Mouse (Mus musculus) telencephalon, adult 2 months (tissue): Measurements from ENCODE around the gene Med27.

Experiments
- DNase-seq: peaks from one replicate; pipeline ENCODE4 v3.0.0-alpha.2; 2011; ENCODE audit warnings: low read depth, low spot score

Med27 gene

GRCm38 (mm10) chr2:29346629-29347271 is at the start of gene Med27:
Med27 (plus strand) TSS chr2:29346819.
- peak; percentile 96 for DNase-seq

DNA sequence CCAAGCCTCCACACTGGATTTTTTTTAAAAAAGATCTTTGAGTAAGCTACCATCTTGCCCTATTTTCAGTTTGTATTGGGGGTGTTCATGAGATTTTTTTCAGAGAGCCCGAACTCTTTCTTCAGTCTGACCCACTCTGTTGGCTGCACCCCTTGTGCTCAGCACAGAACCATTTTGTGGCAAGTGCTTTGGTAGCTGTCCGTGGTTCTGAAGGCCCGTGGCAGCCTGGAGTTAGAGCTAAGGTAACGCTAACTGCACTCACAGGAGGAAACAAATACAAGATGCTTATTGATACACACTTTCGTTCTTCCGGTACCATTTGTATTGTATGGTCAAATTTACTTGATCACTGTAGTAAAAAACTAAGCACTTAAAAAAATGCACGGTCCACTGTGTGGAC is 36.7 kb upstream of the Med27 start:
- no peak for DNase-seq

GRCm38 (mm10) chr2:29312058-29312457 is 34.6 kb upstream of the Med27 start:
- peak; percentile 47 for DNase-seq

DNA sequence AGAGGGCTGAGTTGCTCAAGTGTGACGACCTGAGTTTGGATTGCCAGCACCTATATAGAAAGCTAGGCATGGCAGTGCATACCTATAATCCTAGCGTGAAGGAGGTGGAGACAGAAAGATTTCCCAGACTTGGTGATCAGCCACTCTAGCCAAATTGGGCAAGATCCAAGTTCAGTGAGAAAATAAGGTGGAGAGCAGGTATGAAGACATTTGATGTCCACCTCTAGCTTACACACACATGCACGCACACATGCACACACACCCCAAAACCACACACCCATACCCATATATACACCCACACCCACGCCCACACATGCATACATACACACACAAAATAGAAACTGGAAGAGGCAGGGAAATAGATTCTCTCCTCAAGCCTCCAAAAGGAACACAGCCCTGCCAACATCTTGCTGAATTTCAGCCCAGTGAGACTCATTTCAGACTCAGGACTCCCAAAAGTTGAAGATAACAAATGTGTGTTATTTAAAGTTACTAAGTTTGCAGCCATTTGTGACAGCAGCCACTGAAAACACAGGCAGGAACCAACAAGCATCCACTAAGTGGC is 28.6 kb upstream of the Med27 start:
- peak; percentile 79 for DNase-seq

DNA sequence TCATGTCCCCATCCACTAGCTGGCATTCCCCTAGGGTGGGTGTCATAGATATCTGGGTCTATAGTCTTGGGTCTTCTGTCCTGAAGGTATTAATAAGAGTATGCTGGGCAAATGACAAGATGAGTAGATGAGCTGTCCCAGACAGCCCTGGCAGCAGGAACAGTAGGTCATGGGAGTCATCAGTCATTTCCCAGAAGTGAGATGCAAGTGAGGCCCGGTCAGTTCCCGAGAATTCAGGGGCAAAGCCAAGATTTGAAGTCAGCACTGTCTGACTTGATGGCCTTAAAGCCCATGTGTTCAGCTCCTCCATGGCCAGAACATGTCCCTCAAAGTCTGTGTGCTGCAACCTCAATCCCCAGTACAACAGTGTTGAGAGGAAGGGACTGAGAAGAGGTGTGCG is 28.0 kb upstream of the Med27 start:
- DNase-seq, result no peak

GRCm38 (mm10) chr2:29320229-29320751 is 26.3 kb upstream of the Med27 start:
- peak; percentile 92 for DNase-seq

DNA sequence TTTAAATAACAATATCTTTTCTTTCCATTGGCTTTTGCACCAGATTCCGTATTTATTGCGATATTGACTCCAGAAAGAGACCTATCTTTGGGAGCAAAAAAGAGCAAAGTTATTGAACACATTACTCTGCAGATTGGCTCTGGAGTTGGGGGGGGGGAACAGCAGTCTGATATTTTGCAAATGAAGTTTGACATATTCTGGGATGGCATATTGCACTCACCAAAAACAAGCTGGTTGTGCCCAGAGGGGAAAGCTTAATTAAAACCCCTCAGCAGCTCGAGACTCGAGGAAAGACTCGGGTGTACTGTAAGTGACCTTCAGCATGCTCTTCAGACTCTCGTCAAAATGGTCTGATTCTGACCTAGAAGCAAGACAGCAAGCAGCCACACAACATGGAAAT is 25.8 kb upstream of the Med27 start:
- DNase-seq, result no peak

- DNase-seq, result peak; percentile 29
Measured at GRCm38 (mm10) chr2:29324456-29324855, 22.2 kb upstream of the Med27 start.

DNA sequence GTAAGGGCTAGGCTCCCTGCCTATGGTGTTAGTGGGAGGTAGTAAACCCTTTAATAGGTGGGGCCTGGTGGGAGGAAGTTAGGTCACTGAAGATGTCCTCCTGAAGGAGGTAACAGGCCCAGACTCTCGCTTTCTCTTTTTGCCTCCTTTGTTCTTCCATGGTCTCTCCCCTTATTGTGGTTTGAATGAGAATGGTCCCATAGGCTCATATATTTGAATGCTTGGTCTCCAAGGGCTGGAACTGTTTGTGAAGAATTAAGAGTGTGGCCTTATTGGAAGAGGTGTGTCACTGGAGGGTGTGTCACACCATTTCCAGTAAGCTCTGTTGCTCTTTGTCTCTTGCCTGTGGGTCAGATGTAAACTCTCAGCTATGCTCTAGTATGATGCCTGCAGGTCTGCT is 16.1 kb upstream of the Med27 start:
- DNase-seq, result no peak

GRCm38 (mm10) chr2:29338396-29338795 is 8.2 kb upstream of the Med27 start:
- DNase-seq, result no peak

GRCm38 (mm10) chr2:29358696-29359375 is 12.2 kb downstream of the Med27 start:
- DNase-seq, result no peak

GRCm38 (mm10) chr2:29360956-29361355 is 14.3 kb downstream of the Med27 start:
- DNase-seq, result no peak

DNA sequence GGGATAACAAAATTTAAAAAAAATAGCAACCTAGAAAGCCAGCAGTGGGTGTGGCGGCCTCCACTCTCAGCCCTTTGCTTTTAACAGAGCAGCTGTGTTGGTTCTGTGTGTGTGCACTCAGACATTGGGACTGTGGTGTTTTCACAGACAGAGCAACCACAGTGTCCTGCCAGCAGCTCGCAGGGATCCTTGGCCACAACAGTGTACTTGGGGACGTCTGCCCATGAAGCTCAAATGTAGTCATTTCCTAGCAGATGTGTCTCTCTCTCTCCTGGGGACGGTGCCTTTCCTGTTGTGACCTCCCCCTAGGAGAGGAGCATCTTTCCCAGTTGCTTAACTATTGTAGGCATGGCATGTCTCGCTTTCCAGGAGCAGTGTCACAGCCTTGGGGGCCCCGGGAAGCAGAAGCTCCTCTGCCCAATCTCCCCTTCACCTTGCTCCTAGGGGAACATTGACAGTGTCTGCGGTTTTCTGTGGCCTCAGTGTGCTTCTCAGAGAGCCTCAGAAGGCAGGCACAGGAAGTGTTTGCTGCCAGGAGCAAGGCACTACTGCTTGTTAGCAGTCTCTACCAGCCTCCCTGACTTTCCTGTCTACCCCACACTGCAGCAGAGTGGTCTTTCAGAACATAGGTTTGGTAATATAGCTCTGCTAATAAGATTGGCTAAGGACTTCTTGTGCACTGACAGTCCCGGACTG is 18.5 kb downstream of the Med27 start:
- no peak for DNase-seq

- DNase-seq, result no peak
Measured at GRCm38 (mm10) chr2:29368730-29369129, 22.1 kb downstream of the Med27 start.

DNA sequence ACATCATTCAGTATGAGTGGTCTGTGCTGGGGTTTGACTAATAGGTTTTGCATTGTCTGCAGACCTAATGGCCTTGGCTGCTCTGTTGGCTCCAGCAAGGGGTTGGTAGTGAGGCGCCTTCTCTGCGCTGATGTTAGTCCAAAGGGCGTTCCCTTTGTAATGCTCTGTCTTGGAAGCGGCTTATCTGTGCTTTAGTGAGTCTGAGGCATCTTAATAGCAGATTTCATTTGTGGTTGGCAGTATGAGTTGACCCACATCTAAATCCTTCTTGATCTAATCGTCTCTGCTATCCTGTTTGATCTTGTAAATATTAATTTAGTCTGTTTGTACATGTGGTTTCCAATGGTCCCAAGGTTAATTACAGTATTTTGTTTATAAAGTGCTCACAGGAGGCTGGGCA is 25.6 kb downstream of the Med27 start:
- no peak for DNase-seq

- DNase-seq, result no peak
Measured at GRCm38 (mm10) chr2:29381683-29382082, 35.1 kb downstream of the Med27 start.

DNA sequence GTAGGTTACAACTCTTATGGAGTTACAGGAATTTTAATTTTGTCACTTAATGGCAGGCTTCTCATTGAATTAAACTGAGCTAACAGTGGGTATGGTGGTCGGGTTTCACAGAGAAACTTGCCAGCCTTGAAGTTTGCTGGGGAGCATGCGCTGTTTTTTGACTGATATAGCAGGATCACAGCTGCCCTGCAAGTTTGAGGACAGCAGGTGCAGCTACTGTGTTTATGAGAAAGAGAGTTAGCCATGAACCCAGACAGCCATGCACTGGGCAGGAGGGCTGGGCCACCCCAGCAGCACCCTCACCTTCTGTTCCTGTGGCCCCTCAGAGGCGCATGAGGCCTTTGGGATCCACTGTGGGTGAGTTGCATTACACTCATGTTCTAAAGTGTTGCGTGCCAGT is 36.0 kb downstream of the Med27 start:
- no peak for DNase-seq

GRCm38 (mm10) chr2:29383133-29383532 is 36.5 kb downstream of the Med27 start:
- no peak for DNase-seq

DNA sequence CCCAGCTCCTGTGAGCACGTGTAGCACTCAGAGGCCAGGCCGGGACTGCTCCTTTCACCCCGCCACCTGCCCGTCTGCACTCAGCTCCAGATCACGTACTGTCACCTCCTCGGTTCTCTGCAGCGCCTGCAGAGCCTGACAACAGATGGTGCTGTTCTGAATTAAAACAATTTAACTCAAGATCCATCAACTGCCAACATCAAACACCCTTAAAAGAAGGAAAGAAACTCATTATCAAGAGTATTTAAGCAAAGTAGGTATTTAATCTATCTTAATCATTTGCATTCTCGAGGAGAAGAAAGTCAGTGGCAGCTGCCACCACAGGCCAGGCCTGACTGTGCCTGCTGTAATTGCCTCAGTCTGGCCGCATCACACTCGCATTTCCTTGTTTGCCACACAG is 38.8 kb downstream of the Med27 start:
- peak; percentile 45 for DNase-seq

DNA sequence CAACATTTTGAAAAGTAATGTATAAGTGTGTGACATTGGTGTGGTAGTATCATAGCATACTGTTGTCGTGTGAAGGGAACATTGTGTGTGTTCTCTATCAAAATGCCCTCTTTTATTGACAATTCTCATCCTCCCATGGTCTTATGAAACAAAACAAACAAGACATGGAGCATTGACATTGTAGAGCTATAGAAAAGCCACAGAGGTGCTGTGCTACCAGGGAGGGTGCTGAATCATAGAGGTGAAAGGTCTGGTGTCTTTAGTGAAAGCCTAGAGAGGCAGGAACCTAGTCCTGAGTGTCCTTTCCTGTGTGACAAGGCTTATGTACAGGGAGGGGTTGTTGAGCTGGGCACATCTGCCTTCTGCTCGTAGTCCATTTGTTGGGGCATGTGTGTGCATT is 40.6 kb downstream of the Med27 start:
- no peak for DNase-seq

GRCm38 (mm10) chr2:29388937-29389336 is 42.3 kb downstream of the Med27 start:
- DNase-seq, result peak; percentile 44

DNA sequence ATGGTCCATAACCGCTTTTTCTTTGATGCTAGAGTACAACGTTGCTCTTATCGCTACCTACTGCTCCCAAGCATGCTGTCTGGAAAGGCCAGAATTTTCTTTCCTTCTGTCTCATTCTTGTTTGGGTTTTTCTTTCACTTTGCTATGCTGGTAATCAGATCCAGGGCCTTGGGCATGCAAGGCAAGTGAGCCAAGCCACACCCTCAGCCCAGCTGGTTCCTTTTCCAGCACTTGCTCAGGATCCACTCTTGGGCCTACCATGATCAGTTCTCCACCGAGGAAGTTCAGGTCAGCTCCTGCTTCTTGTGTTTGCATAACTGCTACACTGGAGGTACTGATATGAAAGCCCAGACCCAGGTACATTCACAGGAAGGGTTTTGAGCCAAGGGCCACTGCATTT is 44.5 kb downstream of the Med27 start:
- DNase-seq, result no peak
